Mouse (Mus musculus): ENCODE measurements around the gene Rhbdd3. TPM values are rescaled to one million over a fixed set of nuclear protein-coding genes. Genes with fewer than 3 reads are reported as not detected.

Rhbdd3 gene
- total and polyA plus RNA-seq, 3 experiments: 35.9 to 55.7 TPM; not detected in 1

- H3K36me3 ChIP-seq (ENCODE audit: control insufficient read depth in 1 of 2, insufficient read depth in 2 of 2, low read length in 2 of 2): peaks cover 43 to 59% of the 10 kb centered on the region in 2 experiments
- H3K27ac ChIP-seq (ENCODE audit: control insufficient read depth, low read depth, low read length): 0 out of 2 replicates have a peak overlapping the region, but pooled peaks have one; percentile 4
- H3K27me3 ChIP-seq (ENCODE audit: control insufficient read depth in 1 of 2, insufficient read depth in 2 of 2, low read length in 2 of 2): no peaks in the 10 kb centered on the region
- peak overlapping the region in 1 of 2 experiments; percentile 35; a peak in 3 of 4 replicates for H3K4me3 ChIP-seq (ENCODE audit: control insufficient read depth in 1 of 2, insufficient read depth in 1 of 2, low read depth in 2 of 2, low read length in 2 of 2)
- H3K9ac ChIP-seq (ENCODE audit: control insufficient read depth, low read depth, low read length, poor library complexity, severe bottlenecking): peak overlapping the region; percentile 99; the same call in 1 of the 2 replicates
- peaks cover 87% of the 10 kb centered on the region for H3K79me2 ChIP-seq (ENCODE audit: control insufficient read depth, insufficient read depth, low read length, poor library complexity)
- no peaks in the 10 kb centered on the region for H3K9me3 ChIP-seq (replicated peaks; ENCODE audit: insufficient read depth, low read length)
- no peak for DNase-seq (ENCODE audit: low read depth, low spot score)
- TF ChIP-seq POLR2A (IDR thresholded peaks at IDR 0.05; ENCODE audit: control insufficient read depth in 1 of 2, insufficient read depth in 1 of 2, low read depth in 1 of 2, low read length in 2 of 2, poor library complexity in 1 of 2): peak in 1 of 2 experiments; percentile 42; a peak in 2 of 4 replicates
- no peak for TF ChIP-seq CHD1 (IDR thresholded peaks at IDR 0.05; ENCODE audit: low read depth, low read length)
- TF ChIP-seq SIN3A (IDR thresholded peaks at IDR 0.05; ENCODE audit: low read length): 0 out of 2 replicates have a peak, but pooled peaks have one; percentile 2
- H3K4me1 ChIP-seq (ENCODE audit: control insufficient read depth in 1 of 2, insufficient read depth in 2 of 2, low read length in 2 of 2): peaks cover 6 to 18% of the 10 kb centered on the region in 2 experiments
Observed at GRCm38 (mm10) chr11:5095877-5096276, 2.8 kb upstream of the Rhbdd3 start.

- Histone ChIP-seq H3K79me2 (ENCODE audit: control insufficient read depth, insufficient read depth, low read length, poor library complexity) (peaks cover 88% of the 10 kb centered on the region), H3K9ac (ENCODE audit: control insufficient read depth, low read depth, low read length, poor library complexity, severe bottlenecking) (peak overlapping the region; percentile 99), H3K27ac (ENCODE audit: control insufficient read depth, low read depth, low read length) (no peak overlapping the region), H3K4me1 (ENCODE audit: control insufficient read depth in 1 of 2, insufficient read depth in 2 of 2, low read length in 2 of 2) (peaks cover 9 to 24% of the 10 kb centered on the region in 2 experiments), H3K27me3 (ENCODE audit: control insufficient read depth in 1 of 2, insufficient read depth in 2 of 2, low read length in 2 of 2) (no peaks in the 10 kb centered on the region), H3K4me3 (ENCODE audit: control insufficient read depth in 1 of 2, insufficient read depth in 1 of 2, low read depth in 2 of 2, low read length in 2 of 2) (peak overlapping the region; percentile 90 to 94), H3K36me3 (ENCODE audit: control insufficient read depth in 1 of 2, insufficient read depth in 2 of 2, low read length in 2 of 2) (peaks cover 36 to 59% of the 10 kb centered on the region in 2 experiments), H3K9me3 (replicated peaks; ENCODE audit: insufficient read depth, low read length) (no peaks in the 10 kb centered on the region)
- DNase-seq (ENCODE audit: low read depth, low spot score): peak; percentile 46
- TF ChIP-seq CHD1 (IDR thresholded peaks at IDR 0.05; ENCODE audit: low read depth, low read length) (peak; percentile 90; the same call in 1 of the 2 replicates), USF1 (IDR thresholded peaks at IDR 0.05; ENCODE audit: low read depth, low read length) (no peak), RAD21 (IDR thresholded peaks at IDR 0.05; ENCODE audit: low read depth, low read length) (no peak), GATA1 (IDR thresholded peaks at IDR 0.05; ENCODE audit: low read depth, low read length) (no peak), GABPA (IDR thresholded peaks at IDR 0.05; ENCODE audit: low read depth, low read length) (no peak), HCFC1 (IDR thresholded peaks at IDR 0.05; ENCODE audit: low read depth, low read length) (0 out of 2 replicates have a peak, but pooled peaks have one; percentile 19), EP300 (IDR thresholded peaks at IDR 0.05; ENCODE audit: low read depth in 1 of 2, low read length in 2 of 2) (no peak), TBP (IDR thresholded peaks at IDR 0.05; ENCODE audit: low read depth, low read length) (no peak), MYB (IDR thresholded peaks at IDR 0.05; ENCODE audit: low read depth, low read length) (no peak), POLR2A (IDR thresholded peaks at IDR 0.05; ENCODE audit: control insufficient read depth in 1 of 2, insufficient read depth in 1 of 2, low read depth in 1 of 2, low read length in 2 of 2, poor library complexity in 1 of 2) (no peak; a peak in 1 of 4 replicates), TAL1 (IDR thresholded peaks at IDR 0.05; ENCODE audit: low read length) (no peak), NRF1 (IDR thresholded peaks at IDR 0.05; ENCODE audit: insufficient read depth, low read depth, low read length, poor library complexity, severe bottlenecking) (no peak), ELF1 (IDR thresholded peaks at IDR 0.05; ENCODE audit: low read depth, low read length) (no peak), ZC3H11A (IDR thresholded peaks at IDR 0.05; ENCODE audit: low read depth, low read length) (no peak), BHLHE40 (IDR thresholded peaks at IDR 0.05; ENCODE audit: borderline replicate concordance, low read depth, low read length) (no peak), RCOR1 (IDR thresholded peaks at IDR 0.05; ENCODE audit: low read depth, low read length) (no peak), MXI1 (IDR thresholded peaks at IDR 0.05; ENCODE audit: low read depth, low read length) (peak; percentile 32; the same call in 1 of the 2 replicates), ETS1 (IDR thresholded peaks at IDR 0.05; ENCODE audit: low read depth, low read length) (0 out of 2 replicates have a peak, but pooled peaks have one; percentile 16), TCF12 (IDR thresholded peaks at IDR 0.05; ENCODE audit: low read depth, low read length) (no peak), MAX (IDR thresholded peaks at IDR 0.05; ENCODE audit: low read length) (no peak), CTCF (IDR thresholded peaks at IDR 0.05 in 2 of 3, conservative IDR thresholded peaks at IDR 0.05 in 1 of 3; ENCODE audit: control insufficient read depth in 1 of 3, insufficient read depth in 1 of 3, low read depth in 2 of 3, low read length in 3 of 3, poor library complexity in 1 of 3, severe bottlenecking in 1 of 3) (no peak), MEF2A (IDR thresholded peaks at IDR 0.05; ENCODE audit: extremely low read depth, insufficient replicate concordance, low read depth, low read length, poor library complexity, severe bottlenecking) (no peak), NELFE (IDR thresholded peaks at IDR 0.05; ENCODE audit: low read depth, low read length) (no peak), POLR2AphosphoS5 (IDR thresholded peaks at IDR 0.05; ENCODE audit: borderline replicate concordance, low read depth, low read length) (no peak), POLR2AphosphoS2 (IDR thresholded peaks at IDR 0.05; ENCODE audit: low read length) (peak; percentile 69), JUND (IDR thresholded peaks at IDR 0.05; ENCODE audit: low read depth, low read length) (no peak), MAZ (IDR thresholded peaks at IDR 0.05; ENCODE audit: low read depth, low read length) (no peak), UBTF (IDR thresholded peaks at IDR 0.05; ENCODE audit: borderline replicate concordance, insufficient read depth, low read depth, low read length) (no peak), ZMIZ1 (IDR thresholded peaks at IDR 0.05; ENCODE audit: low read depth, low read length) (no peak)
Observed at GRCm38 (mm10) chr11:5096480-5097020, 2.2 kb upstream of the Rhbdd3 start.
